Mouse (Mus musculus) heart, postnatal 0 days (tissue): Measurements from ENCODE around the gene Hist2h4.

Experiments used
- CTCF ChIP-seq: IDR thresholded peaks from 2 replicates; pipeline ENCODE4 v1.5.1; 2016; ENCODE audit warnings: antibody characterized with exemption, control low read depth, low read depth
- EP300 ChIP-seq: IDR thresholded peaks from 2 replicates; pipeline ENCODE4 v1.6.1; 2016; ENCODE audit warnings: antibody characterized with exemption, low read depth

- no peak for TF ChIP-seq CTCF
- TF ChIP-seq EP300: no peak
Measured at GRCm38 (mm10) chr3:96235836-96236235, 27.3 kb downstream of the Hist2h4 start.
